Mouse (Mus musculus) midbrain, postnatal 0 days (tissue): Measurements from ENCODE around the gene Mgat3. TPM values are rescaled to one million over a fixed set of nuclear protein-coding genes. Genes with fewer than 3 reads are reported as not detected.

ENCODE experiments used
- ATAC-seq: fragments of 200-750 bp; cut with Nextera tagmentation; 2 replicates; pipeline ENCODE4 v1.8.0; 2017; ENCODE audit warnings: moderate number of reproducible peaks, mild to moderate bottlenecking, moderate TSS enrichment, moderate library complexity; ENCODE audit not compliant: low FRiP score
- DNase-seq: peaks from one replicate; pipeline ENCODE4 v3.0.0-alpha.2; 2015; ENCODE audit warnings: low spot score
- H3K27ac ChIP-seq: fragments of 300-500 bp; sonication (generic); 2 replicates; pipeline ENCODE4 v1.5.1; 2014; ENCODE audit warnings: low read depth, mild to moderate bottlenecking, low read length, mixed read lengths
- H3K27me3 ChIP-seq: fragments of 300-500 bp; sonication (generic); 2 replicates; pipeline ENCODE4 v1.6.1; 2014; ENCODE audit warnings: low read length, control low read depth, mixed read lengths; ENCODE audit not compliant: insufficient read depth
- H3K36me3 ChIP-seq: fragments of 300-500 bp; sonication (generic); 2 replicates; pipeline ENCODE4 v1.6.1; 2014; ENCODE audit warnings: low read length, control low read depth, mixed read lengths; ENCODE audit not compliant: insufficient read depth
- H3K4me1 ChIP-seq: fragments of 300-500 bp; sonication (generic); 2 replicates; pipeline ENCODE4 v1.6.1; 2014; ENCODE audit warnings: mild to moderate bottlenecking, control low read depth, antibody characterized with exemption, low read length, mixed read lengths; ENCODE audit not compliant: insufficient read depth
- H3K4me2 ChIP-seq: fragments of 300-500 bp; sonication (generic); 2 replicates; pipeline ENCODE4 v1.6.1; 2014; ENCODE audit warnings: low read depth, mild to moderate bottlenecking, low read length, mixed read lengths; ENCODE audit not compliant: poor library complexity, severe bottlenecking
- H3K4me3 ChIP-seq: fragments of 300-500 bp; sonication (generic); 2 replicates; pipeline ENCODE4 v1.5.1; 2014; ENCODE audit warnings: low read depth, mild to moderate bottlenecking, low read length, moderate library complexity
- H3K9ac ChIP-seq: fragments of 300-500 bp; sonication (generic); replicated peaks from 2 replicates; pipeline ENCODE4 v1.6.1; 2014; ENCODE audit warnings: mild to moderate bottlenecking, low read length, moderate library complexity, mixed read lengths; ENCODE audit not compliant: poor library complexity, severe bottlenecking
- H3K9me3 ChIP-seq: fragments of 300-500 bp; sonication (generic); 2 replicates; pipeline ENCODE4 v1.6.1; 2016; ENCODE audit warnings: low read length, control low read depth
- CTCF ChIP-seq: IDR thresholded peaks from 2 replicates; pipeline ENCODE4 v1.5.1; 2016; ENCODE audit warnings: antibody characterized with exemption, mild to moderate bottlenecking
- WGBS: fragments of 180-500 bp; shearing (Covaris S2); extraction: QIAGEN DNeasy Blood & Tissue Kit; methylation state at CpG from one replicate; pipeline ENCODE4 v1.1.7; 2014; 5-methylcytosine and 5-hydroxymethylcytosine counted together
- polyA plus RNA-seq: library from polyadenylated mRNA; unstranded; fragments of >200 nt; fragmentation: Nextera tagmentation; extraction: Ambion mirVana; gene quantifications from 2 replicates; pipeline ENCODE4 v1.2.1, GENCODE M21; 2015
- total RNA-seq: library from RNA; depleted of rRNA; stranded (reverse); fragments of >200 nt; gene quantifications from 2 replicates; pipeline ENCODE4 v1.2.3, GENCODE M21; 2014

Mgat3 gene
- total and polyA plus RNA-seq, 2 experiments from 2014 or later = 13.3 to 101 TPM

- Histone ChIP-seq H3K27me3 (no peaks in the 10 kb centered on the region), H3K27ac (no peak overlapping the region), H3K9me3 (no peaks in the 10 kb centered on the region), H3K36me3 (0 out of 2 replicates have a peak, but pooled peaks cover under 1% of the 10 kb centered on the region), H3K4me1 (peaks cover 10% of the 10 kb centered on the region; the same call in 1 of the 2 replicates), H3K9ac (no peak overlapping the region; the same call in 1 of the 2 replicates), H3K4me2 (no peak overlapping the region), H3K4me3 (no peak overlapping the region)
- peak; percentile 33; the same call in 1 of the 2 replicates for TF ChIP-seq CTCF
- 0 out of 2 replicates have a peak, but pooled peaks have one; percentile 32 for ATAC-seq
- DNase-seq = peak; percentile 30
- 54% methylated on average over 17 of the region's 17 CpGs for WGBS
These were observed 35.4 kb upstream of the Mgat3 start for GRCm38 (mm10) chr15:80137945-80138791.

GRCm38 (mm10) chr15:80140302-80140701 lies 33.2 kb upstream of the Mgat3 start:
- DNase-seq (no peak), ATAC-seq (no peak)
- H3K9ac ChIP-seq = no peak overlapping the region
- no peak overlapping the region for H3K27ac ChIP-seq
- no peaks in the 10 kb centered on the region for H3K27me3 ChIP-seq
- 0 out of 2 replicates have a peak, but pooled peaks cover 3% of the 10 kb centered on the region for H3K36me3 ChIP-seq
- 100% methylated on average over 2 of the region's 2 CpGs for WGBS
- H3K4me2 ChIP-seq = no peak overlapping the region
- no peaks in the 10 kb centered on the region for H3K4me1 ChIP-seq
- no peak overlapping the region for H3K4me3 ChIP-seq
- H3K9me3 ChIP-seq = no peaks in the 10 kb centered on the region
- TF ChIP-seq CTCF = no peak

GRCm38 (mm10) chr15:80140878-80141277 lies 32.6 kb upstream of the Mgat3 start:
- Histone ChIP-seq H3K36me3 (0 out of 2 replicates have a peak, but pooled peaks cover 3% of the 10 kb centered on the region), H3K9ac (no peak overlapping the region), H3K4me1 (no peaks in the 10 kb centered on the region), H3K4me3 (no peak overlapping the region), H3K9me3 (no peaks in the 10 kb centered on the region), H3K27me3 (no peaks in the 10 kb centered on the region), H3K27ac (no peak overlapping the region), H3K4me2 (no peak overlapping the region)
- WGBS = 94% methylated on average over 3 of the region's 3 CpGs
- TF ChIP-seq CTCF = no peak
- no peak for ATAC-seq
- DNase-seq = no peak

GRCm38 (mm10) chr15:80142130-80142529 lies 31.4 kb upstream of the Mgat3 start:
- no peak for ATAC-seq

GRCm38 (mm10) chr15:80143760-80144159 lies 29.8 kb upstream of the Mgat3 start:
- Histone ChIP-seq H3K9ac (no peak overlapping the region), H3K4me1 (no peaks in the 10 kb centered on the region), H3K4me3 (no peak overlapping the region), H3K27me3 (no peaks in the 10 kb centered on the region), H3K27ac (no peak overlapping the region), H3K9me3 (no peaks in the 10 kb centered on the region), H3K4me2 (no peak overlapping the region), H3K36me3 (peaks cover 9% of the 10 kb centered on the region; the same call in 1 of the 2 replicates)
- 94% methylated on average over 6 of the region's 6 CpGs for WGBS
- DNase-seq = no peak
- TF ChIP-seq CTCF = no peak
- no peak for ATAC-seq

More at GRCm38 (mm10) chr15:80142130-80142529, 31.4 kb upstream of the Mgat3 start:
- Histone ChIP-seq H3K27me3 (no peaks in the 10 kb centered on the region), H3K9ac (no peak overlapping the region), H3K4me3 (no peak overlapping the region), H3K4me2 (no peak overlapping the region), H3K36me3 (0 out of 2 replicates have a peak, but pooled peaks cover 3% of the 10 kb centered on the region), H3K9me3 (no peaks in the 10 kb centered on the region), H3K4me1 (no peaks in the 10 kb centered on the region), H3K27ac (no peak overlapping the region)
- DNase-seq = no peak
- peak; percentile 47 for TF ChIP-seq CTCF
- WGBS = 97% methylated on average over 3 of the region's 3 CpGs

GRCm38 (mm10) chr15:80145397-80145796 lies 28.1 kb upstream of the Mgat3 start:
- Histone ChIP-seq H3K36me3 (peaks cover 17% of the 10 kb centered on the region), H3K4me1 (no peaks in the 10 kb centered on the region), H3K9me3 (no peaks in the 10 kb centered on the region), H3K4me3 (no peak overlapping the region), H3K27me3 (no peaks in the 10 kb centered on the region), H3K4me2 (no peak overlapping the region), H3K27ac (no peak overlapping the region), H3K9ac (no peak overlapping the region)
- no peak for ATAC-seq
- TF ChIP-seq CTCF = no peak
- no peak for DNase-seq
- WGBS = 97% methylated on average over 5 of the region's 5 CpGs
